Mouse (Mus musculus) kidney, adult 8-10 months (tissue): Measurements from ENCODE around the gene Acan.
A peak's percentile ranks its signal among the peaks of the same experiment; 100 is the strongest.

ENCODE experiments used
- DNase-seq, 2 experiments: peaks; one replicate each; pipeline ENCODE4 v3.0.0; 2022

The Acan gene

GRCm38 (mm10) chr7:79053383-79053889 is at the start of gene Acan:
Acan (plus strand) TSS chr7:79053483.
- DNase-seq: no peak

DNA sequence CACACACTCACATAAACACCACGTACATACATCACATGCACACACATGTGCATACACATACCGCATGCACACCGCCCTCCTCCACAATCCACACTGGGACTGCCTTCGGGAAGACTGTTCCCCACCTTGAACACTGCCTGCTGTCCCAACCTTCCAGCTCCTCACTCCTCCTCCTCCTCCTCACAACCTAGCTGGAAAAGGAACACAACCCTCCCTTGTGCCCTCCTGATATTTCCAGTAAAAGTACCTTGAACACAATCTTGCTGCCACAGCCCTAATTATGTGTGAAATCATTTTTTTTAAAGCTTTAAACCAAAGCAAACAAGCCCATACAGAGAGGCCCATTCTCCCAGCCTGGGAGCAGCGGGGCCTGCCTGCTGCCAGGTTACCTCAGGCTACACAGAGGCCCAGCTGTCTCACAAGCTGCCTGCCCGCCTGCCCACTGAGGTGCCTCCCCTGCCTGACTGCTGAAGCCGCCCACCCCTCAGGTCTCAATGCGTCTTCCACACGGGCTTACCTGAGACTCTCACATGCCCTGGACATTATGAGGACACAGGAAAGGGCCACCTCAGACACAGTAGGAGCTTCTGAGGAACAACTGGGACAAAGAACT is 31.9 kb upstream of the Acan start:
- DNase-seq: no peak

GRCm38 (mm10) chr7:79029138-79029537 is 24.1 kb upstream of the Acan start:
- DNase-seq: no peak

GRCm38 (mm10) chr7:79033745-79034144 is 19.5 kb upstream of the Acan start:
- no peak for DNase-seq

DNA sequence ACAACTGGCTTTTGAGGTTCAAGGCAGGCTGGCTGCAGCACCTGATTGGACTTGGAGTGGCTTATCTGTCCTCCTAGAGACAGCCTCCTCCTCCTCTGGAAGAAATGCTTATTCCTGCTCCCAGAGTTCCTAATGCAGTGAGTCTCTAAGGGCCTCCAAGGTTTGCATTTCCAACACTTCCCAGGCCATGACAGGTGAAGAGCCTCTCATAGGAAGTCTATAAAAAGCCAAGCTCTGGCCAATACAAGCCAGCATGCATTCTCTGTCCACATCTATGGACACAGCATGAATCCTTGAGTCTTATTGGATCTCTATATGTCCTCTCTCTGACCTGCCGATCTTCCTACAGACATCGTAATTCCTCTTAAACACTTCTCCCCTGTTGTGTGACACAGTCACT is 18.8 kb upstream of the Acan start:
- DNase-seq: no peak

DNA sequence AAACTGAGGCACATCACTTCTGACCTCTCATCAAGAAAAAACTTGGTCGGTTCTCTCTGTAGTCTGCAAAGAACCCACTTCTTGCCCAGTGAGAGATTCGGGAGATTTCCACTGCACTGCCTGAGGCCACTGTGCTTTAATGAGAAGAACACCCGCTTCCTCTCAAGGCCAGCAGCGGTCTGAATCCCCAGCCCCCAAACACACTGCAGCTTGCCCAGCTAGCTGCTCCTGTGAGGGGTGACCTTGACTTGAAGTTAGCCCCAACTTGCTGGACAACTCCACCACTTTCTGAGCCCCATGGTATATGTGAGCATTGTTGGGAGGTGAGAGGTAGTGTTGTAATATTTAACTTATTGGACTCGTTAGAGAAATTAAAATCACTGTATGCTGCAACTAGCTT is 1.2 kb upstream of the Acan start:
- no peak for DNase-seq

- no peak for DNase-seq
Measured at GRCm38 (mm10) chr7:79052521-79053382, 531 bp upstream of the Acan start.

- DNase-seq: no peak
Measured at GRCm38 (mm10) chr7:79054111-79054510, 828 bp downstream of the Acan start.

DNA sequence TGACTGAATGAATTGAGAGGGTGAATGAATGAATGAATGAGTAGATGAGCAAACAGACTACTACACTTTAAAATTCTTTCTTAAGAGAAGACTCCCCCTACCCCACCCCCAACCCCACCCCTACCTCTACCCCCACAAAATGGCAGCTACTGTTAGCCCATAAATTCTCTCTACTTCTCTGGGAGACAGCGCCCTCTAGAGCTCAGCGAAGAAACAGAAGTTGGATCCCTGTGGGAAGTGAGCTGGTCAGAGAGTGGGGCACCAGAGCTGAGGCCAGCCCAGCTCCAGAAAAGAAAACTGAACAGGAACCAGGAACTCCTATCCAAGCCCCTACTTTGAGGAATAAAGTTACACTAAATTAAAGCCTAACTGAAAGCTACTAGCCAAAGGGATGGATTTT is 5.3 kb downstream of the Acan start:
- DNase-seq: no peak

DNA sequence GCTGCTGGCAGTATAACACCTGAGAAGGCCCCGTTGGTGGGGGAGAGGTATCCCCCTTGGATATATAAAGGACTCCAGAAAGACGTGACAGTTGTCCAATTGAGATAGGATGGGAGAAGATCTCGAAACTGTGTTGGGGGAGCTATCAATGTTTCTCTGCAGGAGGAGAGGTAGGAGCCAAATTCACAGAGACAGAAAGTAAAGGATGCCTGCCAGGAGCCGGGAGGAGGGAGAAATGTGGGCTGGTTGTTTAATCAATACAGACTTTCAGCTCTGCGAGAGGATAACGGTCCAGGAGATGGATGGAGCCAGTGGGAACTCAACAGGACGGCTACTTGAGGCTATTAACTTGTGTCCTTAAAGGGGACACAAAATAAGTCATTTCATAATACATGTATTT is 14.2 kb downstream of the Acan start:
- DNase-seq: no peak

DNA sequence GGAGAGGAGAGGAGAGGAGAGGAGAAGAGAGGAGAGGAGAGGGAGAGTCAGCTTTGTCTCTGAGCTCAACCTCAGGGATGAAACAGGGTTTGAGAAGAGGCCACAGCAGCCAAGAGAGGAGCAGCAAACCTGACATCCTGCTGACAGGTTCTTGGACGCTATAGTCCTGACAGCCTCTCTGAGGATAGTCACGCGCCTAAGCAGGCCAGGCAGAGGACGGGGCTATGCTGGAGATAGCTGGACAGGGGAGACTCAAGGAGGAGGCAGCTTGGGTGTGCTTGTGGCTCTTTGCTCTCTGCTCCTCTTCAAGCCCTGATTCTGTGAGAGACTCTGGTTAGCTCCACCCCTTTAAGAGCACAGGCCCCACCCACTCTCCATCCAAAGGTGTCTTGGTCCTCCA is 14.9 kb downstream of the Acan start:
- DNase-seq: no peak

DNA sequence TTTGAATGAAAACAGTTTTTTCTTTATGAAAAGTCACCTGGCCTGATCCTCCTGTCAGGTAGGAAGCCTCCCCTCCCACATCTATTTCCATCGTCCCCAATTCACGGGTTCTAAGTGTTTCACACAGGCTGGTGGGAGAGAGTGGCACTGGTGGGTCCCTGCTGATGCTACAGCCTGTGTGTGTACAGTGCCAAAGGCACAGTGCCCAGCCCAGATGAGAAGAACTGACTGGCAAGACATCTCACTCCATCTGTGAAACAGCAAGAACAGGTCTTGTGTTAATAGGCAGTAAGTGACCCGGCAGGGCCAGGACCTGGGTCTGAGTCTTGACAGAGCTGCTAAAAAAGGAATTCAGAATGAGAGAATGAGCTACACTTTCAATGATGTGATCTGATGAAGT is 25.9 kb downstream of the Acan start:
- no peak for DNase-seq

GRCm38 (mm10) chr7:79080572-79081399 is 27.5 kb downstream of the Acan start:
- peak; percentile 18 to 60 for DNase-seq

DNA sequence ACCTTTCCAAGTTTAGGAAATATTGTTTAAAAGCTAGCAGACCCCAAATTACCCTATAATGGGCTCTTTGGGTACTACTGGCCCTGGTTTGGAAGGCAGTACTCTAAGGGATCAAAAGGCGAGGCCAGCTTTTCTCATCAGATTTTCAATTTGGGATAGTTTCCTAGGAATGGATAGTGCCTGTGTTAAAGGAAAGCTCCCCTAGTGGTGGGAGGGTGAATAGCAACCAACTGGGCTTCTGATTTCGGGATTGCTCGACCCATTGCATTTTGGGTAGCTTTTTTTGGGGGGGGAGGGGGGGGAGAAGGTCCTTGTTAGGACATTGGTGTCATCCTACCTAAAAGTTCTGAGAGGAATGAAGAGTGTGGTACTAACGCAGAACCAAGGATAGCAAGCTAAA is 35.8 kb downstream of the Acan start:
- peak in 1 of 2 experiments; percentile 15 for DNase-seq

DNA sequence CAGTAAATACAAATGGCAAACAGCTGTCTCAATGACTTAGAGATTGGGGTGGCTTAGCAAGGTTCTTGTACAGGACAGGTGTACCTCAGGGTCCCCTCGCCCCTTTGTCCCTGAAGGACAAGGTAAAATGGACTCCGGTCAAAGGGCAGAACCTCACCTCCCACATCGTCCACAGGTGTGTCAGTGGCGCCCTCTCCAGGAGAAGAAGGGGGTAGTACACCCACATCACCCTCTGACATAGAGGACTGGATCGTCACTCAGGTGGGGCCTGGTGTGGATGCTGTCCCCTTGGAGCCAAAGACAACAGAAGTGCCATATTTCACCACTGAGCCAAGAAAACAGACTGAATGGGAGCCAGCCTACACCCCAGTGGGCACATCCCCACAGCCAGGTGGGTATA is 43.2 kb downstream of the Acan start:
- DNase-seq: no peak

DNA sequence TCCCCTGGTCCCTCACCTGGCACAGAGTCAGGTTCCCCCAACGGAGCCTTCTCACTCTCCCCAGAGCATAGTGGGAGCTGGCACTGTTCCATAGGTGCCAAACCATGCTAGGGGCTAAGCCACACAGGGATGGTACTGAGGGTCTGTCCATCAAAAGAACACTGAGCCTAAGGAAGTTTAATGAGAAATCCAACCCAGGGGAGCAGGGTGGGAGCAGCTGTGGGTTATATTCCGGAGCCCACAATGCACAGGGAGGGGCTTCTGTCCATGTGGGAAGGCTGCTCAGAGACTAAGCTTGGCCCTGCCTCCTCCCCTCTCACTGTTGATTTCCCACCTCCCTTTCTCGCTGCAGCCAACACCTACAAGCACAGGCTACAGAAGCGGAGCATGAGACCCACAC is 60.6 kb downstream of the Acan start:
- DNase-seq: no peak

DNA sequence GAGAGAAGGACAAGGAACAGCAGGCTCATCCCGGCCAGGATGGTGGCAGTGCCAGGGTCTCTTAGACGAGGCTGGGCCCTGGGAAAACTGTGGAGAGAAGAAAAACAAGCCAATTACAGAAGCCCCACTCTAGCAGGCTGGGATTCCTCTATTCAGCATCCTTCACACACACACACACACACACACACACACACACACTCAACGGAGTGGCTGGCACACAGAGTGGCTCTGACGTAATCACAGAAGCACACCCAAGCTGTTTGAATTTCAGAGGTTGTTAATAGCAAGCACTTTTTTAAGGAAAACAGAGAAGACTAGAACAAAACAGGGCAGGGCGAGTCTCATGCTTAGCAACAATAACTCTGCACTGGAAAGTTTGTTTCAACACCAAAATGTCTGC is 70.2 kb downstream of the Acan start:
- DNase-seq: no peak

- DNase-seq: no peak
Measured at GRCm38 (mm10) chr7:79129883-79130282, 76.6 kb downstream of the Acan start.

- no peak for DNase-seq
Measured at GRCm38 (mm10) chr7:79130385-79130784, 77.1 kb downstream of the Acan start.

DNA sequence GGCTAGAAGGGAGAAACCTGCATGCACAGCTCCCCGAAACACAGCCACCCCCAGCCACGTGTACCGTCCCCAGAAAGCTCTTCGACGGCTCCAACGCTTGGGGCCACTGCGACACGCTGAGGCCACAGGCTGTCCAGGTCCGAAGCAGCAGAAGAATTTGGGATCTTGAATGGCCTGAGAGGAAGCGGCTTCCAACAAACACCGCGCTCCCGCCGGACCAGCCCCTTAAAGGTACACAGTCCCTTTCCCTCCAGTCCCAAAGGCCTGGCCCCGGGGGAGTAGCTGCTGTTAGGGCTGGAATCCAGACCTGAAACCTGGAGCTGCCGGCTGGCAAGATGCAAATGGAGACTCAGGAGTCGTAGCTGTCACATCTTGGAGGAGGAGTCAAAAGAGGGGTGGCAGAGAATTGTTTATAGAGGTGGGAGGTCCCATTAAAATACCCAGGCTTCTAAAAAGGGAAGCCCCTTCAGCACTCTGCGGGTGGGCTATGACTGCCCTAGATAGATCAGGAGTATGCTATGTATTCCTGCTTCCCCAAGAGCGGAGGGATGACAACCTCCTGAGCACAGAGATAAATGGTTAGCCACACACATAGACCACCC is 77.7 kb downstream of the Acan start, which contains the start of gene Hapln3:
Gene Hapln3, minus strand, starts transcription at position 176 of the 602 bp plus-strand sequence.
- DNase-seq: no peak

DNA sequence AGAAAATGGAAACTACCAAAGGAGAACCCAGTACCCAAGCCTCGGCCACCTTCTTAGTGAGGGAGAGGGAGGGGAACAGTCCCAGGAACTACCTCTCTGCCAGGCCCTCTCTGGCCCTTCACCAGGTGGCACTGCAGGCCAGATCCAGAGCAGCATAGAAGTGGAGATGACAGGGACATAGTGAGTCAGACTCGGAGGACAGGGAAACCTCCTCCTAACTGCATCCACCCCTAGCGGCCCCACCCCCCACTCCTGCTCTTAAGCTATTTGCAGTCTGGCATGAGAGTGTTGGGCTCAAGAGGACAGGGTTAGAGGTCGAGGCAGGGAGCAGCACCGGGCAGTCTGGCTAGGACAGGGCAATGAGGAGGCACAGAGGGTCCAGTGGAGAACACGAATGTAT is 80.1 kb downstream of the Acan start:
- DNase-seq: no peak

DNA sequence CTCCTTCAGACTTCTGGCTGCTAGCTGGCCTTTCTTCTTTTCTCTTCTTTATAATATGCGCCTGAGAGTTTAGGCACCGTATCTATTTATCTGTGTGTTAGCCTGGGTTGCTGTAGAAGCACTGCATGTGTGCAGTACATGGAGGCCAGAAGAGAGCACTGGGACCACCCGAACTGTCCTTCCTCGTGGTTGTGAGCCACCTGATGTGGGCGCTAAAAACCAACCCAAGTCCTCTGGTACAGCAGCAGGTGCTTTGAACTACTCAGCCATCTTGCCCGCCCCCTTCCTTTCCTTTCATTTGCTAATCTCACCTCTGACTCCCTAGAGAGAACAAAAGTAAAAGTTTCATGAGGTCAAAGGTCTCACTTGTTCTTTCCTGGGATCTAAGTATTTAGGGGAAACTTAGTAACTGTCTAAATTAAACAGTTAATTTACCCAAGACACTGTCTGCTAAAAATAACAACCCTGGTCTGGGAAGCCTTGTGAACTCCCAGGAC is 86.1 kb downstream of the Acan start:
- no peak for DNase-seq
